Mouse (Mus musculus) adrenal gland, adult 2 months (tissue): ENCODE measurements around the gene B4galnt3. TPM values are rescaled to one million over a fixed set of nuclear protein-coding genes. Genes with fewer than 3 reads are reported as not detected.
"Not testable (repeated sequence)": the region's sequence is repeated elsewhere in the genome, so short reads cannot be mapped to it uniquely, and the experiment has no call there.

Source experiments
- DNase-seq: peaks from one replicate; pipeline ENCODE4 v3.0.0; 2021
- long read RNA-seq: library from polyadenylated mRNA; stranded (forward); transcript quantifications from one replicate; pipeline ENCODE4 v2.0.0, GENCODE M21; 2021
- polyA plus RNA-seq: library from polyadenylated mRNA; depleted of rRNA; stranded (reverse); fragments of >200 nt; gene quantifications from 2 replicates; pipeline ENCODE4 v1.2.3, GENCODE M21; 2012; rRNA removed
- total RNA-seq, 2 experiments: library from RNA; stranded (reverse); gene quantifications; 2 replicates each; pipeline ENCODE4 v1.2.3; 2021

Gene B4galnt3
- 10 to 100 TPM in 1 of 2 experiments, 1 to 10 TPM in 1; 5.6 to 12.6 TPM for total RNA-seq
- polyA plus RNA-seq = 4.7 and 5.0 TPM in 2 replicates
- long read RNA-seq, partial matches to known transcripts = 0 of 2 reads
- long read RNA-seq, other reads (novel, unspliced or antisense) = 1 of 2 reads

DNA sequence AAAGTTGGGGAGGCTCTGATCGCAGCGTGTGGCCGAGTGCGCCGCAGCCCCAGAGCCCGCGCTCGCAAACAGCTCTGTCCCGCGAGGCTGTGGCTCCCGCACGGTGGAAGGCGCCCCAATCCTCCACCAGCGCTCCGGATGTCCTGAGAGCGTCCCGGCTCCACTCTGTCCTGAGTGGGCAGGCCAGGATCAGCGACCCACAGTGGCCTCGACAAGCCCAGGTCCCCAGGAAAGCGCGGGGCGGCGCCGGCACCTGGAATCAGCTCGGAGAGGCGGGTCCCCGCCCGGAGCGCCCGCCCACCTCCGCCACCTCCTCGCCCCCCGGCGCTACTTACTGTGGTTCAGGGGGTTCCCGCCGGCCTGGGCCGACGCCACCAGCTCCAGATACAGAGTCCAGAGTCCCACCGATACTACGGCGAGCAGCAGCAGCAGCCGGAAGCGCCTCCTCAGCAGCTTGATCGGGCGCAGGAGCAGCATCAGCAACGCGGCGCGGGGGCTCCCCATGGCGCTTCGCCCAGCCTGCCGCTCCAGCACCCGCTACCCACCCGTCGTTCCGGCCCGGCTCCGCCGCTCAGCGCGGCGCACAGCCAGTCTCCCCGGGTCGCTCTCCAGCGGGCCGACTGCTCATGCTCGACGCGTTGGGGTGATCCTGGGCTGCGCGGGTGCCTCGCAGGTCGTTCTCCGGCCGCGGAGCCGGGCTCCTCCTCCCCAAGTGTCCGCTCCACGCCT lies at the start of gene B4galnt3, which contains the start of gene D330020A13Rik:
B4galnt3 (minus strand) TSS at position 504 of the 729 bp plus-strand sequence.
D330020A13Rik (plus strand) TSS at position 309 of the 729 bp plus-strand sequence.
- peak; percentile 73 for DNase-seq

GRCm38 (mm10) chr6:120343992-120344391 lies 49.6 kb upstream of the B4galnt3 start:
- no peak for DNase-seq

GRCm38 (mm10) chr6:120332351-120332750 lies 38.0 kb upstream of the B4galnt3 start:
- no peak for DNase-seq

DNA sequence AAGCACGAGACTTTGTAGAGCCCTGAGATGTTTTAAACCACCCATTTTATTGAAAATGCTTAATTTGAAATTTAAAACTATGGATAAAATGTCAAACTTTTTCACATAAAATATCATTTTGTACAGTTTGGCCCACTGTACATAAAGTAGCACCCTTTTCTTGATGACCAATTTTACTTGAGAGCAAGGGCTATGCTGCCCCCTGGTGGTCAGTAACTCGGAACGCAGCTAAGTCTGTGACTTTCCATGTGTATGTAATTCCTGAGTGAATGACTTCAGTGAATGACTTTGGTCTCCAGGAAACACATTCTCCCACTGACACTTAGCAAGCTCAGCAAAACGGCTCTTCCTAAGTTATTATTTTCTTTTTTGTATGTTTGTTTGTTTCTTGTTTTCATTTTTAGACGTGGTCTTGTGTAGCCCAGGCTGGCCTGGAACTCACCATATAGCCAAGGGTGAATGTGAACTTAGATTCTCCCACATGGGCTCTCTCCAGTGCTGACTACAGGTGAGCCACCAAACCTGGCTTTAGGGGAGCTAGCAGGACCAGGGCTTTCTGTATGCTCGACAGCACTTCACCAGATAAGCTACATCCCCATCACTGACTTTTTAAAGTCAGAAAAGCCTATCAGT lies 30.1 kb upstream of the B4galnt3 start:
- DNase-seq = peak; percentile 46

GRCm38 (mm10) chr6:120320369-120320768 lies 26.0 kb upstream of the B4galnt3 start:
- DNase-seq = no peak

- no peak for DNase-seq
Observed at GRCm38 (mm10) chr6:120319129-120319528, 24.8 kb upstream of the B4galnt3 start.

GRCm38 (mm10) chr6:120318303-120318940 lies 24.1 kb upstream of the B4galnt3 start:
- no peak for DNase-seq

DNA sequence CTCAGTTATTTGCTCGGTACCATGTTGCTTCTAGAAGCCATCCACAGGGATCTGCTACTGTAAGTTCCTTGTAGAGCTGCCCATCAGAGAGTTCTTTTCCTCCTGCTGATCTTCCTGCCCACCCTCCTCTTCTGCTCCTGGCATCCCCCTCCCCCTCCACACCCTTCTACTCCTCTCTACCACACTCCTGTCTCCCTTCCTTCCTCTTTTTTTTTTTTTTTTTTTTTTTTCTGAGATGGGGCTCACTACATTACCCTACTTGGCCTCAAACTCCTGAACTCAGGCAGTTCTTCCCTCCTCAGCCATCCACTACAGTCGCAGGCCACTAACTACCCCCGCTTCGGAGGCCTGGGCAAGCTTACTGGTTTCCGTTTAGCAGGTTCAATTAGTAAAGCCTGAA lies 18.1 kb upstream of the B4galnt3 start:
- no peak for DNase-seq

- DNase-seq = no peak
Observed at GRCm38 (mm10) chr6:120309787-120310186, 15.4 kb upstream of the B4galnt3 start.

DNA sequence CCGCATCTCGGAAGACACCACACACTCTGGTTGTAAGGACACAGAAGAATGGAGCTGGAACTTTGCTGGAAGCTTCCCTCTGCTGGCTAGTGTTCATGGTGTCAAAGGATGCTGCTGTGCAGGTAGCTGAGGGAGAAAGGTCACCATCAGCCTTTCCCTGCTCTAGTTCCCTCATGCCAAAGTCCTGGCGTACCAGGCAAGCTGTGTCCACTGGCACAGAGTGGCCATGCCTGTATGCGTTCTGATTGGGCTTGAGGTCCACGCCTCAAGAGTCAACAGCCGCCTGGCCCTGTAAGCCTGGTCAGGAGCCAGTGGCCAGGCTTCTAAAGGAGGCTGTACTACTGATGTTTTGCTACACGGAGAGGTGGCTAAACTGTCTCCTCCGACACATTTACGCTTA lies 15.0 kb upstream of the B4galnt3 start:
- DNase-seq = no peak

GRCm38 (mm10) chr6:120306859-120307594 lies 12.7 kb upstream of the B4galnt3 start:
- no peak for DNase-seq

DNA sequence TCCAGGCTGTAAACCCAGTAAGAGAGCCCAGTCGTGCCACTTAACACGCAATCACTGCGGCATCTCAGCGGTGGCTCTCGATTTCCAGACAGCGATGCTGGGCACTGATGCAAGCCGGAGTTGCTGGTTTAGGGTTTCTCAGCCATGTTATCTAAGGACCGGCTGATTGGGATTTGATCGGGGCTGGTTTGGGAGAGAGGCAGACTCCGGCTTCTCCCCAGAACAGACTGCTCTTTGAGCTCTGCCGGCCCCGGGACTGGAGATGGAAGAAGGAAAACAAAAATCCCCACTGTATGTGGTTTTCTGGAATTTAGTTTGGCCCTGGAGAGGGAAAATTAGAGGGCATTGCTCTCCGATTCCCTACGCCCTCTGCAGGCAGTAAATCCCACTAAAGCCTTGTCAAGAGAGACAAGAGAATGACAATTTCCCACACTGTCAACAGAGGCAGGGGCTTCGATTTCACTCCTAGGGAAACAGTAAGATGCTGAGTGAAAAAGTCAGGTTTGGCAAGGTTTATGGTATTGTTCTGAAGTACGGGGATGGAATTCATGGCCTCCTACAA lies 8.5 kb upstream of the B4galnt3 start:
- no peak for DNase-seq

- DNase-seq = peak; percentile 50
Observed at GRCm38 (mm10) chr6:120301137-120301536, 6.8 kb upstream of the B4galnt3 start.

DNA sequence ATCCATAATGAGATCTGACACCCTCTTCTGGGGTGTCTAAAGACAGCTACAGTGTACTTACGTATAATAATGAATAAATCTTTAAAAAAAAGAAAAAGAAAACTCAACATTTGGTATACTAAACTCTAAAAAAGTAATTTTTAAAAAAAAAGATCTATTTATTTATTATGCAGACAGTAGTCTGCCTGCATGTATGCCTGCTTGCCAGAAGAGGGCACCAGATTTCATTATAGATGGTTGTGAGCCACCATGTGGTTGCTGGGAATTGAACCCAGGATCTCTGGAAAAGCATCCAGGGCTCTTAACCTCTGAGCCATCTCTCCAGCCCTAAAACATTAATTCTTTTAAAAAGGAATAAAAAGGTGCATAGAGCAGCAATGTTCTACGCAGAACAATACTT lies 2.2 kb upstream of the B4galnt3 start:
- DNase-seq = not testable (repeated sequence)

DNA sequence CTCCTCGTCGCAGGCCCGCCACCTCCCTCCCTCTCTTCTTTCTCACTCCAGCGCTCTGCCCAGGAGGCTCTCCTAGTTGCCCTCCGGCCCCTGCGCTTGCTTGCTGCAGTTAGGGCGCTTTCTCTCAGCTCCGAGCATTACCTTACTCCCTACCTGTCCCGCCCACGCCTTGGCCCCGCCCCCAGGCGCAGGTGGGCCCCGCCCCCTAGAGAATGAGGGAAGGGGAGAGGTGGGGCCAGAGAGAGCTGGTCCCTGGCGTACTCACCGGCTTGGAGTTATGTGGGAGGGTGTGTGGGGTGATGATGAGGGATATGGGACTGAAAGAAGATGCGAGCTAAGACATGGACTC lies 400 bp upstream of the B4galnt3 start:
- peak; percentile 70 for DNase-seq

- DNase-seq = no peak
Observed at GRCm38 (mm10) chr6:120291396-120292009, 2.9 kb downstream of the B4galnt3 start.

DNA sequence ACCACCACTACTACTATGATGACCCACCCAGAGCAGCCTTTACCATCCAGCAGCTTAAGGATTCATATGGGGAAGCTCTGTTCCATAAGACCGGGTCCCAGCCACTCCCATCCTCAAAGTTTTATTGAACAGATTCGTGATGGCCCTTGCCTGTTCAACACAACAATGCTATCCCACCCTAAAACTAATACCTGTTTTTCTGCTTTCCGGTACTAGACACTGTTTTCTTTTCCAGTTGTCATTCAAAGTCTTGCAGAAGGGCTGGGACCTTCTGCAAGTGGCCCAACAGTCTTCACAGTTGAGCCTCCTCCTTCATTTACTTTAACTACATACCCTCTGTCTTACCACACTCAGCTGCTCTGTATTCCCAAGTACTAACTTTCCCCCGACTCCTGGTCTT lies 4.9 kb downstream of the B4galnt3 start:
- DNase-seq = no peak

- no peak for DNase-seq
Observed at GRCm38 (mm10) chr6:120288541-120288940, 5.8 kb downstream of the B4galnt3 start.

- peak; percentile 48 for DNase-seq
Observed at GRCm38 (mm10) chr6:120287279-120287678, 7.1 kb downstream of the B4galnt3 start.

DNA sequence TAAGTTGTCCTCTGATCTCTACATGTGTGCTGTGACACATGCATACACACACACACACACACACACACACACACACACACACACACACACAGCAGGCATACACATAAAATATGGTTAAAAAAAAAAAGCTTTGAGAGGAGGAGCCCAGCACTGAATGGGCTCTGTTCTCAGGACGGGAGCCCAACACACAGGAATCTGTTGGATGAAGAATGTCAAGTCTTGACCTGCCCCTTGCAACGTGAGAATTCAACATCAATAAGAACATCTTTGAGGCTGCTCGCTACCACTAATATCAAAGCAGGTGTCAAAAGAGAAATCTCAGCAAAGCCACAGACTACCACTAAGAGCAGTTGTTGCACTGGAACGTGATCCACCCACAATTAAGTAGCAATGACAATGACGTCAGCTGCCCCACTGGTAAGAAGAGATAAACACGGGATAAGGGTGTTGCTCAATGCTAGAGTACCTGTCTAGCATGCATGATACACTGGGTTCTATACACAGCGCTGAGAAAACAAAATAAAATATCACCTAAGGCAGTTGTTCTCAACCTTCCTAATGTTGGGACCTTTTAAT lies 17.4 kb downstream of the B4galnt3 start:
- no peak for DNase-seq

DNA sequence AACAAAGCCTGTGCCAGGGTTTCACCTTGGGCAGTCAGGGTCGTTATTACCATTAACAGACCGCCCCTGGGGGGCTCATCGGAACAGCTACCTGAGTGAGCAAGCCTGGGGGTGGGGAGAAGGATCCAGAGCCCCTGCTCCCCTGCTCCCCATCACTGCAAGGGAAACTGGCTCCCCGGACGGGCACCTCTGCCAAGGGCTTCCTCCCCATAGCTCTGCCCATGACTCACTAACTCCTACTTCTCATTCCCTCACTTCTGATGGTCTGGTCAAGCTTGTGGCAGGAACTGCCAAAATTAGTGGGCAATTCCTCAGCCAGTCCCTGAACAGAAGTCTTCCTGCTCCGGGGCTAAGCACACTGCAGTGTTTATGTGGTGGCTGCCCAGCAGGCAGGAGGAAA lies 19.1 kb downstream of the B4galnt3 start:
- peak; percentile 58 for DNase-seq
